Mouse (Mus musculus) heart, postnatal 36 days (tissue): ENCODE results near the gene Prickle3. TPM values are rescaled to one million over a fixed set of nuclear protein-coding genes. Genes with fewer than 3 reads are reported as not detected.
"Not testable (repeated sequence)": the region's sequence is repeated elsewhere in the genome, so short reads cannot be mapped to it uniquely, and the experiment has no call there.

Experiments
- DNase-seq, 2 experiments: peaks; one replicate each; pipeline ENCODE4 v3.0.0; 2021 to 2022
- intact Hi-C: fragments of 180-260 bp; cut with DNase I; formaldehyde crosslinking; loops from one replicate; pipeline ENCODE4 v1.15.1; 2025
- total RNA-seq, 2 experiments: library from RNA; stranded (reverse); gene quantifications; 2 replicates each; pipeline ENCODE4 v1.2.3; 2021

Prickle3 gene
- total RNA-seq, 2 experiments from 2014 or later = 17.0 to 26.0 TPM

DNA sequence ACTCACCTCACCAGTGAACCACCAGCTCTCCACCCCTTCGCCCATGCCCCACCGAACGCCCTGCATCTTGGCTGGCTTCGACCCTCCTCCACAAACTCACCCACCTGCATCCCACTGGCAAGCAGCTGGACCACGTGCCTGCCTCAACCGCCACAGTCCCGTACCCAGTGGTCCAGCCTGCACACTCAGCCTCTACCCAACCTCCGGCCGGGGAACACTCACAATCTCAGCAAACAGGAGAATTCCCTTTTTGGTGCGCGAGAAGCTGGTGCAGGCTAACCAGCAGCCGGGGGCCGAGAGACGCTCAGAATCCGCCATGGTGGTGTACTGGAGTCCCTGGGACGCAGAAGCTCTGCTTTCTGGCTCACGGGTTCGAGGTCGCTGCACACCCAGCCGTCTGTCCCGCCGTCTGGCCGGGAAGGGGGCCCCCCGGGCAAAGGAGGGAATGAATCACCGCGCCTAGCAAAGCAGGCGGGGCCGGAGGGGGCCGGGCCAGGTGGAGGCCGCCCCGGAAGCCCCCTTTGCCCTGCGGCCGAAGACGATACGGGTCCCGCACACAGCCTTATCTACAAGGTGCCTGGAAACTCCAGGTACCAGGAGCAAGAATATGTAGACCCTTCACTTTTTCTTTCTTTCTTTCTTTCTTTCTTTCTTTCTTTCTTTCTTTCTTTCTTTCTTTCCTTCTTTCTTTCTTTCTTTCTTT is 14.0 kb downstream of the Prickle3 start, which contains the start of gene Plp2:
Plp2 (minus strand) TSS at position 470 of the 703 bp plus-strand sequence.
- intact Hi-C loops = no loop called here
- DNase-seq = peak; percentile 34 to 50

DNA sequence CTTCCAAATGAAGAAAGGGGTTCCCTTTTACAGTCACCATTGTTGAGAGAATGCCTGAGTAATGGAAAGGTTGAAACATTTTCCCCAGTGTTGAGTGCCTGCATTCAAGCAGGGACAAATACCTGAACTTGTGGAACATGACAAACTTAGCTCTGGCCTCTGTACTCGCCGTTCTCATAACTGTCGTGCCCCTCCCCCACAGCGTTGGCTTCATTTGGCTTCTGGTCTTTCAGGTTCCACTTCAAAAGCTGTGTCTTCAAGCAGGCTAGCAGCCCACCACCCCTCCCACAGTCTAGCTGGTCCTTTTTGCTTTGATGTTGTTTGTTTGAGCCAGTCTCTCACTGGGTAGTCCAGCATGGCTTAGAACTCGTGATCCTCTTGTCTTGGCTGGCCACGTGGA is 15.7 kb downstream of the Prickle3 start:
- DNase-seq = no peak
- intact Hi-C loops = no loop called here

DNA sequence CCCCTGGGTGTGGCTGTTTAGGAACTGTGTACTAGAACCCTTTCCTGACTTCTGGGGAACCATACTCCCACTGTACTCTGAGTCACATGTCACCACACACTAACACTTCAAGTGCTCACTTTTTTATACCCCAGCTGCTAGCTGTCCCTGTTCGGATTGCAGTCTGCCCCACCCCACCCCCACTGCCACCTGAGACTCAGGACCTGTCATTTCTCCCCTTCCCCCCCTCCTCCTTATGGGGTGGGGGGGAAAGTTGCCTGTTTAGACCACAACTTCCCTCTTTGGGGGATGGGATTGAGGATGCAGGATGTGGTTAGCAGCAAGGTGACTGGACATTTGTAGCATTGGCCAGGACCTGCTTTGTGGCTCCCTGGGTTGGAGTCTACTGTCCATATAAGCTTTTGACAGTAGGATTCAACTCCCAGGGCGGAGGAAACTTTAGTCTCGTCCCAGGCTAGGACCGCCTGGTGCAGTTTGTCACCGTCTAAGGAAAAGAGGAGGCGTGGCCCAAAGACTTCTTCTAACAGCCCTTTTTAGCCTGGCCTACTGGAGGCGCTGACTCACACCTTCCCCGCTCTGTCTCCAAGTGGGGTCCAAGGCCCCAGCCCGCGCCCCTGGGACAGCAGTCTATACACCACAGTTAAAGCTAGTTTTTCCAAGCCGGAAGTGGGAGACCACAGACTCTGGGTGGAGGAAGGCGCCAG is 16.7 kb downstream of the Prickle3 start:
- intact Hi-C loops = no loop called here
- DNase-seq = no peak

DNA sequence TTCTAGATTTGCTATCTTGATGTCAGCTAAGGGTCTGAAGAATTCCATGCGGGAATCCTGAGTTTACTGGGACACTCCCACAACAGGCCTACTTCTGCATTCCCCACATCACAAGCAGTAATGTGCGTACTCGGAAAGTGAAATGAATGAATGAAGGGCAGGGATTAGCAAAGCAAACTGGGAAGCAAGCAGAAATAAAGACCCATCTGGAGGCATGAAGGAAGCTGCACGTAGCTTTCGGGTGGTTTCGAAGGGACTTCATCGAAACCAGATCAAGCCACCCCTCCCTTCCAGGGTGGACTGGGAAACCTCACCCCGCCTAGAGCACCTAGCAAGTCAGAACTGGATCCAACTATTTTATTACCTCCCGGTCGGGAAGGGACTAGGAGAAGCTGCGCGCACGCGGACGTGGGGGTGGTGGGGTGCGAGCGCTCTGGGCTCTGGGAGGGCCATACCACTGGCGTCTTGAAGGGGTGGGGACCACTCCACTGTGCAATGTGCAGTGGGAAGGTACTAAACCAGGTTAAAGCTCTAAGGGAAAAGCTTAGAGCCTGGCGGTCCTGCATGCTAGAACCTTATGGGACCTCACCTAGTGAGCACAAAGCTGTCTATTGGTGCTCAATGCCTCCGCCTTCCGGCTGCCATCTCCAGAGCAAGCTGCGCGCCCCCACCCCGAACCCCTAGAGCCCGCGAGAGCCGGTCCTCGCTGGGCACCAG is 17.4 kb downstream of the Prickle3 start:
- intact Hi-C loops = no loop called here
- no peak for DNase-seq

DNA sequence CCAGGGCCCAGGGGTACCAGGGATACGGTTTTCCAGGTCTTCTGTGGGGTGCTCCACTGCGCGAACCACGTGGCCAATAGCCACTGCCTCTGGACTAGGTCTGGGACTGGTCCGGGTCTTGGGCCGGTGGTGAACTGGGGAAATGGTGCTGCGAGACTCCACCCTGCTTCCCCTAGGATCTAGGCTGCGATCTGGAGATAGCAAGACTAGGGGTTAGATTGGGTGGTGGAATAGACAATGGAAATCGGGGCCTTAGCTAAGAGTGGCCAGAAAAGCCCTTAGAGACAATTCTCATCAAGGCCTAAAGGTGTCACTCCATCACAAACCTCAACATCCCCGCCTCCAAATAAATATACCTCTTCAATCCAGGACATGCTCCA is 17.9 kb downstream of the Prickle3 start:
- DNase-seq = no peak
- intact Hi-C loops = loop anchor here (5.0 kb wide), 1 partner anchor 1273 kb away; no protein-coding TSS in a partner anchor

DNA sequence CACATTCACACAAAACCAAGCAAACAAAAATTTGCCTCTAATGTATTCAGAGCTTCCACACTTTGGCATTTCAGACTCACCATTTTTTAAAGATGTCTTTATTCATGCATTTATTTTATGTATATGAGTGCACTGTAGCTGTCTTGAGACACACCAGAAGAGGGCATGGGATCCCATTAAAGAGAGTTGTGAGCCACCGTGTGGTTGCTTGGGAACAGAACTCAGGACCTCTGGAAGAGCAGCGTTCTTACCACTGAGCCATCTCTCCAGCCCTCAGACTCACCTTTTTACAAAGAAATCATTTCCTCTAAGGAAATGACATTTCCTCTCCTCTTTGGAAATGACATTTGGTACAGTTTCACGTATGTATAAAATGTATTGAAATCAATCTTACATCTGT is 21.9 kb downstream of the Prickle3 start:
- intact Hi-C loops = loop anchor here (2.0 to 5.0 kb wide), 2 partner anchors 30 to 1277 kb away; no protein-coding TSS in a partner anchor
- DNase-seq = no peak

DNA sequence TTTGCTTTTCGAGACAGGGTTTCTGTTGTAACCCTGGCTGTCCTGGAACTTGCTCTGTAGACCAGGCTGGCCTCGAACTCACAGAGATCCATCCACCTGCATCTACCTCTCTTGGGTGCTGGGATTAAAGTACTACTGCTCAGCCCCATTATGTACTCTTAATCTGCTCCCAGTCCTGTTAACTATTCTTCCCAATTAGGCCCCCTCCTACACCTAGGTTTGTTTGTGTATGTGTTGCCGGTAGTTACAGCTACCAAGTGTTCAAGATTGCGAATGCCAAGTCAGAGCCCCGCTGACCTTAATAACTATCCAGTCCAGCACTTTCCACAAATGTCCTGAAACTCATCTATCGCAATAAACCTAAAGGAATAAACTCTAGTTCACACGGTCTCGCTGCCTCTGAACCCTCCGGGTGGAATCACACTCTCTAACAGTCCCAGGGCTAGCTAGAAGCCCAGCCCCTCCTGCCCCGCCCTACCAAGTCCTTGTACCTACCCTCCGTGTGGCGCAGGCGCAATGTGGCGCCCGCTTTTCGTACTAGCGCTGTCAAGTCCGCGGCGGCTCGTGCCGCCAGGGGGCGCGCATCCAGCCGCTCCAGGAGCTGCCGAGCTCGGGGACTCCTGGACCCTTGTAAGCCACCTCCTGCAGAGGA is 22.5 kb downstream of the Prickle3 start:
- intact Hi-C loops = loop anchor here (2.0 to 5.0 kb wide), 2 partner anchors 31 to 1277 kb away; no protein-coding TSS in a partner anchor
- DNase-seq = peak; percentile 88 to 91

DNA sequence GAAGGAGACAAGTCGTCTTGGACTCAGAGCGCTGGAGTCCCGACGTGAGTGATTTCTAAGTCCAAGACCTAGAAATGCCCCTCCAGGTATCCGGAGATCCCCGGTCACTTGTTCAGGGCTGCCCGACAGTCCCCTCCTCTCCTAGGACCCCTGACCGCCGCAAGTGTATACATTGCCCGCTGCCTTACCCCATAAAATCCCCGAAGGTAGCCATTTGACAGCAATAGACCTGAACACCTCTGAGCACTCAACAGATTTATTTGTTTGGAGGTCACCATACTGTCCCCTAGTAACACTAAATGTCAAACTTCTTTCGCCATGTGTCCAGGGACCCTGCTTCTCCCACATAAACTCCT is 23.0 kb downstream of the Prickle3 start:
- intact Hi-C loops = no loop called here
- DNase-seq = no peak

DNA sequence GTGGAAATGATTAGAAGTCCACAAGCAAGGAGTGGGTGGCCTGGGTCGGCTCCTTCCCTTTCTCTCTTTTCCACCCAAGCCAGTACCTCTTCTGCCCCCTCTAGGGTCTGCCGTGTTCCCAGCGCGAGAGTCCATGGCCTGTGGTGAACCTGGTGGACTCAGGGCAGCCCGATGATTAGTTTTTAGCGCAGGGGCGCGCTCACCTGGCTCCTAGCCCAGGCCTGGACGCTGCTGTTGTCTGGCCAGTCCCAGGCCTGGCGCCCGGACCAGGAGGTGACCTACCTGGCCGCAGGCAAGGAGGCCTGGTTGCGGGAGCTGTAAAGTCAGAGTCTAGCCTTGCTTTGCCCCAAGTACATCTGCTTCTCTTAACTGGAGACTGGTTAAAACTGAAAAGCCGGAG is 23.8 kb downstream of the Prickle3 start, which contains the start of gene Magix:
Magix (minus strand) TSS at position 388 of the 400 bp plus-strand sequence.
- intact Hi-C loops = no loop called here
- peak; percentile 43 to 46 for DNase-seq

DNA sequence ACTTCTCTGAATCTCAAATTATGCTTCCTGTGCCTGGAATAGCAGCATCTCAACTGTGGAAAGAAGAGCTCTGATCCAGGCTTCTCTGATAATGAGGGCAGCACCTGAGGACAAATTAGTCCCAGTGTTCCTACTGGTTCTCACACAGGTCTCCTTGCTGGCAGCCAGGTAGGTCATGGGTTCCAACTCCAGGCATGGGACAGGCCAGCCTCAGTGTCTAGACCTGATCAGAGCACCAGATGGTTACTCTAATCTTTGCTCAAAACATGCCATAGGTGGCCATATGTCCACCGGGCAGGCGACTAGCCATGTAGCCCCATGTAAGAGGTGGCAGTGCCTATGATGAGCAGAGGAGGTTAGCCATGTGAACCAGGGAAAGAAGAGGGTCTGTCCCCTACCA is 31.3 kb downstream of the Prickle3 start:
- intact Hi-C loops = no loop called here

DNA sequence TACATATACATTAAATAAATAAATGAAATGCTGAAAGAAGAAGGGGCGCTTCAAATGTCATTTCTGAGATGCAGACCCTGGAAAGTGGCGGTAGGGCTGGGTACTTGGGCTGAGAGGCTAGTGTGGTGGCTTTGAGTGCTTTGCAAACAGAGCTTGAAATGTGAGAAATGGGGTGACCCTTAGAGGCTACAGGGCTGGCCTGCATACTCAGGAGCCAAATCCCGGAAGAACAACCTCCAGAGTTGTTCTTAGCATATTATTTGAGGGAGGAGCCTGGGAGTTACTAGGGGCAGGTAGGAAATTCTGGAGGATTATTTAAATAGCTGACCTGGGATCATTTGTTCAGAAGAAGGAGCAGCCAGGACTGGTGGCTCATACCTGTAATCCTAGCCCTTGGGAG is 33.4 kb downstream of the Prickle3 start:
- intact Hi-C loops = loop anchor here (5.0 to 10.0 kb wide), 3 partner anchors 43 to 366 kb away; partner anchors contain the start of genes Foxp3 and Ppp1r3f
- no peak for DNase-seq

More for the DNA sequence above, 31.3 kb downstream of the Prickle3 start:
- no peak for DNase-seq

DNA sequence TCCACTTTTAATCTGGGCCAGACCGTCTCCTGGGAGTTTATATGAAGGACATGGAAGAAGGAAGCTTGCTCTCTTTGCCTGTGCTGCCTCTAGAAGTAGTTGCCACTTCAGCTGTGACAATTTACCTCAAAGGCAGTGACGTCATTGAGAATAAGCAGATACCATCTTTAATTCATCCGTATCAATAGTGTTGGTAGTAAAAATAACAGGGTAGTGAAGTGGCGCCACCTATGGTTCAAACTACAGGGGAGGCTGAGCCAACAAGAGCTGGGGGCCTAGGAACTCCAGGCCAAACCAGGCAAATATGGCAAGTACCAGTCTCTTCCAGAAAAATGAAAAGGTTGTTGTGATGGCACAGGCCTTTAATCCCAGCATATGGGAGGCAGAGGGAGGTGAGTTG is 35.8 kb downstream of the Prickle3 start:
- intact Hi-C loops = loop anchor here (2.0 to 10.0 kb wide), 4 partner anchors 46 to 368 kb away; partner anchors contain the start of genes Foxp3 and Ppp1r3f
- peak in 1 of 2 experiments; percentile 29 for DNase-seq

DNA sequence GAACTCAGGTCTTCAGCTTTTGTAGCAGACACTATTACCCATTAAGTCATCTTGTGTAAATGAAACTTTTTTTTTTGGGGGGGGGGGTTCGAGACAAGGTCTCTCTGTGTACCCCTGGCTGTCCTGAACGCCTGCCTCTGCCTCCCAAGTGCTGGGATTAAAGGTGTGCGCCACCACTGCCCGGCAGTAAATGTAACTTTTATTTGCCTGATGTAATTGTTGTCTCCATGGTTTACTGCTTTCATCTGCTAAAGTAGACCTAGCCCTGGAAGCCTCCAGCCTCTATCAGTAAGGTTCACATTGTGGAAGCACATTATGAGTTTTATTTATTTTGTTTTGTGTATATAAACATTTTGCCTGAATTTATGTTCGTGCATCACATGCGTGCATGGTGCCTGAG is 39.5 kb downstream of the Prickle3 start:
- intact Hi-C loops = loop anchor here (5.0 to 10.0 kb wide), 3 partner anchors 89 to 372 kb away; partner anchors contain the start of genes Cacna1f, Ccdc22, Foxp3 and Ppp1r3f

DNA sequence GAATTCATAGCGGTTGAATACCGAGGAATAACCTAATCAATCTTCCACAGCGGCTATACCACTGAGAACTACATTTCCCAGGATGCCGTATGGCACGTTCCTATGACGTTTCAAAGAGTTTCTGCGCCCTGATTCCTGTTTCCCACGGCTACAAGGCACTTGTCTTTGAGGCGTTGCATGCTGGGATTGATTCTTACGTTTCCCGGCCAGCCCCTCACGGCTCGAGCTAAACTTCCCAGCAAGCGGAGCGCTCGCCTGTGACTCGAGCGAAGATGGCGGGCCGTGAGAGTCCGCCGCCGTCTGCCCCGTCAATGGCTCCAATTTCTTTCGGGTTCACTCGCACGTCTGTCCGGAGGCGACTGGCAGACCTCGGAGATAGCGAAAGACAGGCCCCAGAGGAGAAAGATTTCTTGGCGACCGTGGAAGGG is 39.9 kb downstream of the Prickle3 start, which contains the start of gene Gpkow:
Gpkow (plus strand) TSS at position 178 of the 428 bp plus-strand sequence.
- intact Hi-C loops = loop anchor here (5.0 to 10.0 kb wide), 3 partner anchors 90 to 372 kb away; partner anchors contain the start of genes Cacna1f, Ccdc22, Foxp3 and Ppp1r3f

More for the DNA sequence above, 39.5 kb downstream of the Prickle3 start:
- no peak for DNase-seq

DNA sequence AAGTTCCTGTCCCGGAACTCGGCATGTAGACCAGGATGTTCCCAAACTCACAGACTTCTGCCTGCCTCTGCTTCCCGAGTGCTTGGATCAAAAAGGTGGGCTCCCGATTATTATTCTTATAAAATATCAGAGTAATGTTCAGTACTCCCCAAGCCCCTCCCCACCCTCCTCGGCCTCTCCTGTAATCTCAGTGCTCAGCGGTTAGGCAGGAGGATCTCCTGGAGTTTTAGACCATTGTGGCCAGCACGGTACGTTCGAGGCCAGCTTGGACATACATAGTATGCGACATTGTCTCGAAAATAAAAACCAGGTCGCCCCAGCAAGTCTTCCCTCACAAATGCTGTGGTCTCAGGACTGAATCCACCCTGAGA is 56.7 kb downstream of the Prickle3 start:
- DNase-seq, intact Hi-C loops: not testable (repeated sequence)

More for the DNA sequence above, 39.9 kb downstream of the Prickle3 start, which contains the start of gene Gpkow:
- peak; percentile 71 to 72 for DNase-seq

DNA sequence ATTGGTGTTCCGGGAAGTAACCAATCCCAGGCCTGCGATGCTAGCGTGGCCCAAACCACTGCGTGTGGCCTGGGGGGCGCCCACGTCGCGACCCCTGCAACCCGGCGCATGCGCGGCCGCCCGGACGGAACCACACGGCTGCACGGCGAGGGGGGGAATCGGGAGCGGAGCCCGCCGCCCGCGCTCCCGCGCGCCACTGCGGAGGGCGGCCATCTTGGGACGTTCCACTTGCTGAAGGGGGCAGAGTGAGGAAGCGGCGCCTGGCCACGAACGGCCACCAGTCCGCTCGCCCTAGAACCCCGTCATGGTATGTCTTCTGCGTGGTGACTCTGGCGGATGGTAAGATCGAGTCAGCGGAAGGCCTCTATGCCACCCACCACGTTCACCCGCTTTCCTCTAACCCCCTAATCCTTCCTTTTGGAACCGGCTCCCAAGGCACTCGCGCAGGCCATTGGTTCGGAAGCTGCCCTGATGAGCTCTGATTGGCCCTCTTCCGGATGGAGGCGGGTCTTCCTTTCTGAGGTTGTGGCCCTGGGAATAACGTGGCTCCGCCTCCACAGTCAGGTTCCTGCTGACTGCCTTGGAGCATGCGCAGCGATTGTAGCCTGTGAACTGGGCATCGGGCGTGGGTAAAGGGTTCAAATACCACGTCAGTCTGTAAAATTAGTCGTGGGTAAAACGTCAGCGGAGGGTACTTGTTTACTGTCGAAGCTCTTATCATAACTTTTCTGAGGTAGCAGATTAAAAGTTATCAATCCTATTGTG is 57.3 kb downstream of the Prickle3 start, which contains the start of gene Wdr45:
Wdr45 (plus strand) TSS at position 199 of the 765 bp plus-strand sequence.
- intact Hi-C loops = not testable (repeated sequence)

DNA sequence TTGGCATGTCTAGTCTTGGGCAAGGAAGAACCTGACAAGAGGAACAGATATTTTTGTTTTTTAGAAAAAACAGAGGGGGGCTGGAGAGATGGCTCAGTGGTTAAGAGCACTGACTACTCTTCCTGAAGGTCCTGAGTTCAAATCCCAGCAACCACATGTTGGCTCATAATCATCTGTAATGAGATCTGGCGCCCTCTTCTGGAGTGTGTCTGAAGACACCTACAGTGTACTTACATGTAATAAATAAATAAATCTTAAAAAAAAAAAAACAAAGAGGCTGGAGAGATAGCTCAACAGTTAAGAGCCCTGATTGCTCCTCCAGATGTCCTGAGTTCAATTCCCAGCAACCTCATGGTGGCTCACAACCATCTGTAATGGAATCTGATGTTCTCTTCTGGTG is 59.0 kb downstream of the Prickle3 start:
- intact Hi-C loops, DNase-seq: not testable (repeated sequence)

More for the DNA sequence above, 57.3 kb downstream of the Prickle3 start, which contains the start of gene Wdr45:
- peak; percentile 86 to 89 for DNase-seq
